Mouse (Mus musculus): Measurements from ENCODE around the gene Nbea. TPM values are rescaled to one million over a fixed set of nuclear protein-coding genes. Genes with fewer than 3 reads are reported as not detected.

The Nbea gene
- polyA plus RNA-seq, 1 experiment, result 3.4 TPM

DNA sequence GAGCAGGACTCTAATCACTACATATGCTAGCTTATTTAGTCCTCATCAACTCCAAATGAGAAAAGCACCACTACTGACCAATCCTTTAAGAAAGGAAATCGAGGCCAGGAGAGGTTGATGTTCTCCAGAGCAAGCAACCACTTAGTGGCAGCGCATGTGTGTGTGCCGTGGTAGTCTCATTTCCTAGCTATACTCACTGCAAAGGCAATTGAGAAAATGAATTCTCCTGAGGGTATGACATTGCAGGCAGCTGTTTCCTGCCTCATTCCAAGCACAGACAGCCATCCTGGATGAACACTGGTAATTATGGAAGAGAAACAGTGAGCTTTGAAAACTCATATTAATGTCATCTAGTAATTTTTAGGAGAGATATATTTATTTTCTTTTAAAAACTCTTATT lies 358.6 kb downstream of the Nbea start:
- Histone ChIP-seq H3K27ac (replicated peaks; ENCODE audit: low read depth, low read length) (no peak overlapping the region), H3K4me1 (ENCODE audit: control insufficient read depth, insufficient read depth, insufficient read length, low read length) (peaks cover 5% of the 10 kb centered on the region; the same call in 1 of the 2 replicates), H3K4me3 (ENCODE audit: insufficient read depth, low read depth, low read length) (no peak overlapping the region)

DNA sequence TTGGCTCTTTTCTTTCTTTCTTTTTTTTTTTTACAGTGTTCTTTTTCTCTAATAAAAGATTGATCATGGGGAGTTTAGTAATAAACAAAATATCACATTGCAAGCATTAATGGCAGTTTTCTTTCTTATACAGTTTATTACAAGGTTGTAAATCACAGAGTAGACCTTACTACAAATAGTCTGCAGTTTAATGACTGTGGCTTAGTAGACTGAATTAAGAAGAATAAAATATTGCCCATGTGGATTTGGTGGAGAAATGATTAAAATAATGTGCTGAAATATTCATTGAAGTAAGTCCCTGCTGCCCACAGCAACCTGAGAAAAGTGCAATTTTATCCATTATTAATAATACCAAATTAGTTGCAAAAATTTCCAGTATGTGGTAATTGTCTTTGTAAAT lies 363.9 kb downstream of the Nbea start:
- Histone ChIP-seq H3K4me3 (ENCODE audit: insufficient read depth, low read depth, low read length) (no peak overlapping the region), H3K27ac (replicated peaks; ENCODE audit: low read depth, low read length) (no peak overlapping the region), H3K4me1 (ENCODE audit: control insufficient read depth, insufficient read depth, insufficient read length, low read length) (peaks cover 6% of the 10 kb centered on the region)

DNA sequence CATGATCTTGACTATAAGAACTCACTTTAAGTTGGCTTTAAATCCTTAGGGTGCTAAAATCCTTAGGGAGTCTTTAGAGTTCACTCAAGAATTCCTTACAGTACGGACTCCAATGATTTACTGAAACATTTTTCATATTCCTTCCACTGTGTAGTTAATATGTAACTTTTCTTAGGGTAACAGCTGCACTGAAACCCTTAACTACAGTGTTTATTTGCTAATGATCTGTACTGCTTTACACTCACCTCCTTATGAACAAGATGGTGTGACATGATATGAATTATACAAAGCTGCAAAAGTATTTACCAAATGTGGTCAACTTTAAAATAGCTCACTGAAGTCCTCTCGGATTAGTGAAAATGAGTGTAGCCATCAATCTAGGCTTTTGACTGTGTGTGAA lies 365.4 kb downstream of the Nbea start:
- peaks cover 3% of the 10 kb centered on the region for H3K4me1 ChIP-seq (ENCODE audit: control insufficient read depth, insufficient read depth, insufficient read length, low read length)
- H3K4me3 ChIP-seq (ENCODE audit: insufficient read depth, low read depth, low read length), result no peak overlapping the region
- no peak overlapping the region for H3K27ac ChIP-seq (replicated peaks; ENCODE audit: low read depth, low read length)

DNA sequence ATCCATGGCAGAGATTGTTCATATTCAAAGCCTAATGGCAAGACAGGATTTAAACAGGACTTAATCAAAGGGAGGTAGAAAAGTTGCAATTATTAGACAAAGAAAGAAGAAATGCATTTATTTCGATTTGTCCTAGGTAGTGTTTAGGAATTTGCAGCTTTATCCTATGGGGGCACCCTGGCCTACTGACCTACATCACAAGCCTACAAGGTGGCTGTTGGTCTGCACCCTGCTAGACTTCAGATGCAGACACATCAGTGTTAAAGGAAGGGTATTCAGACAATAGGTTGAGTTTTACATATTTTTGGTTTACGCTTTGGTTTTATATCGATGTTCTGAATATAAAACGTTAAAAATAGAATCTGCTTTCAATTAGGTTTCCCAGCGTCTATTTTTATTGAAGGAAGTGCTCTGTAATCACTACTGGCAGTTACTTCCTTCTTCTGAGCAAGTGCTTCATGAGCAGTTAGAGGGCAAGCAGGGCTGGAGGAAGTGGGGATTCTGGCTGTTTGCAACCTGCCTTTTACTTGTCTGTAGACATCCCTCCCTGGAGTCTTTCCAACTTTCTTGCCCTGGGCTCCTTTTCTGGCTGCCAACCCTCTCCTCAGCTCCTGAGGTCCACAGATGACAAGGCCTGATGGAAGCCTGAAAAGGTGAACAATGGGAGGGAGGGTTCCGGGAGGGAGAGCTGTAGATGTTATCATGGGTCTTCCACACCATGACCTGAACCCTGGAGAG lies 366.7 kb downstream of the Nbea start:
- Histone ChIP-seq H3K4me1 (ENCODE audit: control insufficient read depth, insufficient read depth, insufficient read length, low read length) (peaks cover 3% of the 10 kb centered on the region), H3K27ac (replicated peaks; ENCODE audit: low read depth, low read length) (no peak overlapping the region), H3K4me3 (ENCODE audit: insufficient read depth, low read depth, low read length) (no peak overlapping the region)

GRCm38 (mm10) chr3:55816096-55816495 lies 367.4 kb downstream of the Nbea start:
- Histone ChIP-seq H3K4me3 (ENCODE audit: insufficient read depth, low read depth, low read length) (no peak overlapping the region), H3K27ac (replicated peaks; ENCODE audit: low read depth, low read length) (no peak overlapping the region)

DNA sequence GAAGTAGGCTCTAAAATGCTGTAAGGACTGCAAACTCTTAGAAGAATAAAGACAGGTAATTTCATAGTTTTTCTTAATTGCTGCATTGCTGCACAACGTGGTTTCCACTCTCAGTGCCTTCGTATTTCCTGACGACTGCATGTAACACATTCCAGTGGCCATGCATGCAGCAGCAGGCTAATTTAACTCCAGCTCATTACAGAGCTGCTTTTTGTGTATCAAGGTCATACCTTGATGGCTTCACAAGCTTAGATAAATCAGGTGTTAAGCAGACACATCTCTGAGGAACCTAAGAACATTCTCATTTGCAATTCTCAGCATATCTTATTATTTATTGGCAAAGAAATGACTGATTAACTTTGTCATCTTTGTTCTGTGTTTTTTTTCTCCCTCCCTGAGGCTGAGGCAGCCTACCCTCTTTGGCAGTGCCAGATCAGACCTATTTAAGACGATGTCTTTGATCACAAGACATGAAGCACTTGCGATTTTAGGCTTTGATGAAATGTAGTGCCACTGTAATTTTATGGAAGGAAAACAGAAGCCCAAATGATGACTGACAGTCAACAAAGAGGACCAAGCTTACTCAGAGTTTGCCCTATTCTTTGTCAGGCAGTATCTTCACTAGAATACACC lies 368.4 kb downstream of the Nbea start:
- H3K4me1 ChIP-seq (ENCODE audit: control insufficient read depth, insufficient read depth, insufficient read length, low read length), result peaks cover 3% of the 10 kb centered on the region
- H3K4me3 ChIP-seq (ENCODE audit: insufficient read depth, low read depth, low read length), result no peak overlapping the region
- no peak overlapping the region for H3K27ac ChIP-seq (replicated peaks; ENCODE audit: low read depth, low read length)

More at GRCm38 (mm10) chr3:55816096-55816495, 367.4 kb downstream of the Nbea start:
- peaks cover 3% of the 10 kb centered on the region for H3K4me1 ChIP-seq (ENCODE audit: control insufficient read depth, insufficient read depth, insufficient read length, low read length)

DNA sequence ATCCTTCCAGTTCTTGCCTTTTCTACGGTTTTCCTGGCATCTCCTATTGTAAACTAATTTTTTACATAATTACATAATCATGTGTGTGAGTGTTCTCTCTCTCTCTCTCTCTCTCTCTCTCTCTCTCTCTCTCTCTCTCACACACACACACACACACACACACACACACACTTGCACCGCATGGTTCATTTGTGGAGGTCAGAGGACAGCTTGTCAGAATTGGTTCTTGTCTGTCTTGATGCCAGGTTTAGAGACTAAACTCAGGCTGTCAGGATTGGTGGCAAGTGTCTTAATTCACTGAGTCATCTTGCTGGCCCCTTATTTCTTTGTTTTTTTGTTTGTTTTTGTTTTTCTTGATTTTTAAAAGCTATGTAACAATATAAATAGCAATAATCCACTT lies 388.7 kb downstream of the Nbea start:
- Histone ChIP-seq H3K4me3 (ENCODE audit: insufficient read depth, low read depth, low read length) (no peak overlapping the region), H3K27ac (replicated peaks; ENCODE audit: low read depth, low read length) (no peak overlapping the region), H3K4me1 (ENCODE audit: control insufficient read depth, insufficient read depth, insufficient read length, low read length) (peaks cover 5% of the 10 kb centered on the region)

DNA sequence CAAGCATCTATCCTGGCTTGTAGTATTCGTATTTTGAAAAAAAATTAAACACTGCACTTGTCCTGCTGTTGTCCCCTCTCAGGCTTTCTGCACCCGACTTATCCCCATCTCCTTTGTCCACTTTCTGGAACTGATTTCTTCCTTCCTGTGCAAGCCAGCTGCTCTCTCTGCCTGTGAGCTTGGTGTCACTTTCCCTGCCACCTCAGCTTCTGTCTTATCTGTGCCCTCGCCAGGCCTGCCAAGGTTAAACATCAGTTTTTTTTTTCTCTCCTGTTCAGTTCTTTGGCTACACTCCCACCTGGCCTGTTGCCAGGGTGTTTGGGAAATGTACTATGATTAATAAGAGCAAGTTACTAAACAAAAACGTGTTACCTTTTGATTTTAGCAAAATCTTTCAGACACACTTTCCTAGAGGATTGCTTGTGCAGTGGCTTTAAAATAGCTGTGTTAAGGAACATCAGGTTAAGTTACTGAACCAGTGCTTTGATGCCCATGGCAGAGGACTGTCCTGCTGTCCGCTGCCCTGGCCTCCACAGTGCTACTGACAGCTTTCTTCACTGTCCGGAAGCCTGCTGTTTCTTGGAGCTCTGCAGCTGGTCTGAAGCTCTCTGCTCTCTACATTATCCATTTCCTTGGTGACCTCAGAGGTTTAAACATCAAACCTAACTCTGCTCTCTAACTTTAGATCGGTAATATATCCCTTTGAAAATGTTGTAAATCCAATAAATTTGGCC lies 389.5 kb downstream of the Nbea start:
- H3K4me1 ChIP-seq (ENCODE audit: control insufficient read depth, insufficient read depth, insufficient read length, low read length), result peaks cover 5% of the 10 kb centered on the region
- H3K27ac ChIP-seq (replicated peaks; ENCODE audit: low read depth, low read length), result no peak overlapping the region
- no peak overlapping the region for H3K4me3 ChIP-seq (ENCODE audit: insufficient read depth, low read depth, low read length)

- Histone ChIP-seq H3K4me3 (ENCODE audit: insufficient read depth, low read depth, low read length) (no peak overlapping the region), H3K4me1 (ENCODE audit: control insufficient read depth, insufficient read depth, insufficient read length, low read length) (peaks cover 5% of the 10 kb centered on the region), H3K27ac (replicated peaks; ENCODE audit: low read depth, low read length) (no peak overlapping the region)
Measured at GRCm38 (mm10) chr3:55792251-55792650, 391.2 kb downstream of the Nbea start.

DNA sequence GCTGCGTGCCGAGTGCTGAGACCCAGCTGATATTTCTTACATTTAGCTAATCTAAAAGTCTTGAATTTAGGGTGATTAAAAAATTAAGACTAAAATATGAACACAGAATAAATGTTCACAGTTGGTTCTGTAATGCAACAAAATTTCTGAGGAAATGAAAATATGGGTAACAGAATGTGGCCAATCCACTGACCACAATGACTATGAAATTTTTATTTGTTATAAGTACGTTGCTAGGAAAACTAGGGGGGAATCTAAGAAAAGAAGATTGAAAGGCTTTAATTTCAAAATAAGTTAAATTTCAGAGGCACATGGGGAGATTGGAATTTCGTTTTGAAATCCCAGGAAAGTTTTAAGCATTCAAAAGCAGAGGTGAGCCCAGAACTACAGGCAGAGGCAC lies 392.9 kb downstream of the Nbea start:
- Histone ChIP-seq H3K27ac (replicated peaks; ENCODE audit: low read depth, low read length) (no peak overlapping the region), H3K4me3 (ENCODE audit: insufficient read depth, low read depth, low read length) (no peak overlapping the region), H3K4me1 (ENCODE audit: control insufficient read depth, insufficient read depth, insufficient read length, low read length) (peaks cover 5% of the 10 kb centered on the region)

DNA sequence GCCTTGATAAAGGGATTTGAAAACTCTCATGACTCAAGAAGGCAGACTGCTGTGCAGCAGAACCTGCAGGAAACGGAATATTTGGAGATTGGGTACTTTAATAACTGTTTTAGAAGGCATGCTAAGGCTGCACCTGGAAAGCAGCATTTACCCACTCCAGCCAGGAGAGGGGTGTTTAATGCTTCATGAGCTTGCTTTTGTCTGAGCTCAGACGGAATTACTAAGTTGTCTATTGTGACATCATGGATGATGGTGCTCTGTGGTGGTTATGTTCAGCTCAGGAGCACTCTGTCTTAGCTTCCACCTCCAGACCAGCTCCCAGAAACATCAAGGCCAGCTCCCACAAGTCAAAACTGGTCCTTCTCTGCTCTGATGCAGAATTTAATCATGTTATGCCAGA lies 393.6 kb downstream of the Nbea start:
- Histone ChIP-seq H3K27ac (replicated peaks; ENCODE audit: low read depth, low read length) (no peak overlapping the region), H3K4me3 (ENCODE audit: insufficient read depth, low read depth, low read length) (no peak overlapping the region), H3K4me1 (ENCODE audit: control insufficient read depth, insufficient read depth, insufficient read length, low read length) (peaks cover 5% of the 10 kb centered on the region)

- Histone ChIP-seq H3K4me1 (ENCODE audit: control insufficient read depth, insufficient read depth, insufficient read length, low read length) (peaks cover under 1% of the 10 kb centered on the region; the same call in 1 of the 2 replicates), H3K4me3 (ENCODE audit: insufficient read depth, low read depth, low read length) (no peak overlapping the region), H3K27ac (replicated peaks; ENCODE audit: low read depth, low read length) (no peak overlapping the region)
Measured at GRCm38 (mm10) chr3:55788621-55789201, 394.8 kb downstream of the Nbea start.

DNA sequence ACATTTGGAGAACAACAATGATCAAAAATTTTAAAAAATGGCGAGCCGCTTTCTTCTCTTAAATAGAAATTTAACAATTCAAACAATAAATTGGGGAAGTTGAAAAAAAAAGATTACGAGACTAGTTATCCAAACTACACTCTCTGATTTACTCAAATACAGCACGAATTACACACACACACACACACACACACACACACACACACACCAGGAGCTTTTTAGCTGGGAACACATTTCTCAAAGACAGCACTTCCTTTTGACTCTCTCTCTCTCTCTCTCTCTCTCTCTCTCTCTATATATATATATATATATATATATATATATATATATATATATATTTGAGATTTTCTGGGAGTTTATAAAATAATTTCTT lies 395.3 kb downstream of the Nbea start:
- no peaks in the 10 kb centered on the region for H3K4me1 ChIP-seq (ENCODE audit: control insufficient read depth, insufficient read depth, insufficient read length, low read length)
- H3K4me3 ChIP-seq (ENCODE audit: insufficient read depth, low read depth, low read length), result peak overlapping the region; percentile 58
- H3K27ac ChIP-seq (replicated peaks; ENCODE audit: low read depth, low read length), result no peak overlapping the region

DNA sequence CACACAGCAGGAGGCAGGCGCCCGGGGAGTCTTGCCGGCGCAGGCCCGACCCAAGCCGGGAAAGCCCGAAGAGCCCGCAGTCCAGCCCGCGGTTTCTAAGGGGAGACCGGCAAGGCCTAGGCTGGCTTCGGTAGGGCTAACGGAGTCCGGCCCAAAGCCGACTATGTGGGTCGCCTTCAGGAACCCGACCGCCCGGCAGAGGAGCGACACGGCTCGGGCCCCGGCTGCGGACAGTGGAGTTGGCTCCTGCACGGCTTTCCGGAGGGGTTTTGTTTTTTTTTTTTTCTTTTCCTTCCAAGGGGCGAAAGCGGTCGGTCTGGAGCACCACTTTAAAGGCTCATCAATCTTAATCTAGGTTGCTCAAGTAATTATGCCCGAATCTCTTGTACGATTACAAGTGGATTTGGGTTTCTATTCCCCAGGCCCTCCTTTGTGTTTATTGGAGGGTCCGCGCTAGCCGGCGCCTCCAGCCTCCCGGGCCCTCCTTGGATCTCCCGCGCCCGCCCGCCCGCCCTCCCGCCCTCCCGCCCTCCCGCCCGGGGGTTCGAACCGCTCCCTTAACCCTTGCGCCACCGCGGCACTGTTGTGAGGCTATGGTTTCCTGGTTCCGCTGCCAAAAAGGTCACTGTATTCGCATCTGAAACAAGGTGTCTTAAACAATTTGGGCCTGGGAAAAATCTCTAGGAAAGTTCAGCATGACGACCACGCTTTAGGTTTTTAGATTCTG lies 395.9 kb downstream of the Nbea start:
- Histone ChIP-seq H3K4me1 (ENCODE audit: control insufficient read depth, insufficient read depth, insufficient read length, low read length) (no peaks in the 10 kb centered on the region), H3K4me3 (ENCODE audit: insufficient read depth, low read depth, low read length) (peak overlapping the region; percentile 58), H3K27ac (replicated peaks; ENCODE audit: low read depth, low read length) (no peak overlapping the region; the same call in 1 of the 2 replicates)
